In genomic region chr12:80812510-80812820, GRCm38 (mm10) we compare ENCODE assay signal across 14 mouse cellular contexts. TPM values are rescaled to one million over a fixed set of nuclear protein-coding genes. Genes with fewer than 3 reads are reported as not detected.
A peak's percentile ranks its signal among the peaks of the same experiment; 100 is the strongest.
DNase-seq lines count a peak whose midpoint lies in the region; ATAC-seq and TF ChIP-seq lines count a peak whose summit lies in the region.
"Had no signal": no experiment of that assay in that cellular context is flagged by ENCODE, and none has a peak within 500 bp of the region (broad histone marks: within the 10 kb centered on the region; RNA-seq: fewer than 3 reads in every experiment).

No protein-coding gene starts in this region.

- no peak for DNase-seq in kidney, adult 2 months
- no peak for DNase-seq in kidney, adult 9 months
- no peak for DNase-seq in yolk sac, embryonic 10.5 days (ENCODE audit: low spot score)
- DNase-seq in kidney, adult 8-10 months: no peak
- DNase-seq: adrenal gland, postnatal 25 days; cerebellum, postnatal 14 days; kidney, postnatal 4 days; thymus, postnatal 25 days had no signal

- no peaks in the 10 kb centered on the region for H3K27me3 ChIP-seq in kidney, adult 2 months (replicated peaks; ENCODE audit: control insufficient read depth, insufficient read depth, low read length)
- H3K27me3 ChIP-seq in heart, embryonic 16.5 days (ENCODE audit: control insufficient read depth, insufficient read depth, low read length): no peaks in the 10 kb centered on the region
- H3K27me3 ChIP-seq: limb, embryonic 13.5 days had no signal

- peak overlapping the region; percentile 46 for H3K27ac ChIP-seq in kidney, adult 2 months (ENCODE audit: insufficient read depth, low read depth, low read length)
- peak overlapping the region; percentile 29; the same call in 1 of the 2 replicates for H3K27ac ChIP-seq in bone marrow, adult 2 months (ENCODE audit: control insufficient read depth, insufficient read depth, low read depth, low read length, poor library complexity)
- peak overlapping the region; percentile 42 for H3K27ac ChIP-seq in heart, embryonic 16.5 days (ENCODE audit: low read length)
- H3K27ac ChIP-seq: limb, embryonic 13.5 days had no signal

- no peaks in the 10 kb centered on the region for H3K36me3 ChIP-seq in kidney, adult 2 months (ENCODE audit: control insufficient read depth, insufficient read depth, low read length)
- no peaks in the 10 kb centered on the region for H3K36me3 ChIP-seq in heart, embryonic 16.5 days (ENCODE audit: control insufficient read depth, insufficient read depth)
- H3K36me3 ChIP-seq: limb, embryonic 13.5 days had no signal

- TF ChIP-seq CTCF in kidney, adult 2 months (conservative IDR thresholded peaks at IDR 0.05; ENCODE audit: insufficient read depth, insufficient read length, low read depth, low read length): no peak
- TF ChIP-seq CTCF in bone marrow, adult 2 months (IDR thresholded peaks at IDR 0.05; ENCODE audit: control insufficient read depth, insufficient read depth, low read length): no peak

- no peak overlapping the region for H3K4me3 ChIP-seq in kidney, adult 2 months (ENCODE audit: insufficient read depth, low read depth, low read length)
- no peak overlapping the region for H3K4me3 ChIP-seq in bone marrow, adult 2 months (replicated peaks; ENCODE audit: control insufficient read depth, low read depth, low read length)
- H3K4me3 ChIP-seq in heart, embryonic 16.5 days (ENCODE audit: low read length): no peak overlapping the region
- H3K4me3 ChIP-seq: limb, embryonic 13.5 days had no signal

- no peaks in the 10 kb centered on the region for H3K9me3 ChIP-seq in heart, embryonic 16.5 days (replicated peaks; ENCODE audit: control insufficient read depth, low read length)
- H3K9me3 ChIP-seq: limb, embryonic 13.5 days had no signal

- no peak for ATAC-seq in heart, embryonic 16.5 days (replicated peaks; ENCODE audit: extremely low read depth, insufficient read depth, low FRiP score)
- ATAC-seq in megakaryocyte-erythroid progenitor cell, adult 5-6 weeks (replicated peaks; ENCODE audit: low FRiP score, low TSS enrichment, poor library complexity, severe bottlenecking): peak; percentile 20
- ATAC-seq: forebrain, embryonic 16.5 days had no signal

- no peak overlapping the region for H3K4me2 ChIP-seq in heart, embryonic 16.5 days (ENCODE audit: low read depth, low read length)
- H3K4me2 ChIP-seq: limb, embryonic 13.5 days had no signal

- peaks cover 41% of the 10 kb centered on the region for H3K4me1 ChIP-seq in kidney, adult 2 months (ENCODE audit: control insufficient read depth, insufficient read depth, low read length)
- H3K4me1 ChIP-seq in bone marrow, adult 2 months (ENCODE audit: control insufficient read depth, insufficient read depth, low read length): peaks cover 9% of the 10 kb centered on the region
- peaks cover 57% of the 10 kb centered on the region for H3K4me1 ChIP-seq in heart, embryonic 16.5 days (ENCODE audit: control insufficient read depth, insufficient read depth, low read length)

- 76% methylated on average over 1 of the region's 1 CpGs for WGBS in kidney, adult 2 months
- WGBS in bone marrow, adult 2 months: 9% methylated on average over 1 of the region's 1 CpGs
- WGBS in heart, embryonic 16.5 days: 47% methylated on average over 1 of the region's 1 CpGs

- H3K9ac ChIP-seq in heart, embryonic 16.5 days (ENCODE audit: low read length): no peak overlapping the region
- H3K9ac ChIP-seq: limb, embryonic 13.5 days had no signal

- no peak for TF ChIP-seq POLR2A in kidney, adult 2 months (IDR thresholded peaks at IDR 0.05; ENCODE audit: low read depth, low read length)
- no peak for TF ChIP-seq POLR2A in bone marrow, adult 2 months (IDR thresholded peaks at IDR 0.05; ENCODE audit: borderline replicate concordance, control insufficient read depth, low read depth, low read length)

RNA-seq across cellular contexts. Expression of gene Susd6, which starts 22.2 kb away (rescaled TPM):
- polyA plus RNA-seq in kidney, adult 2 months (2012; rRNA removed): 65.5 and 80.0 TPM in 2 replicates
- 10.0 and 17.3 TPM in 2 replicates for polyA plus RNA-seq in bone marrow, adult 2 months (2011; ENCODE audit: insufficient read depth, insufficient read length, low replicate concordance, missing spikeins)
- 18.1 and 19.4 TPM in 2 replicates for polyA plus RNA-seq in heart, embryonic 16.5 days (2015; fragmentation: Nextera tagmentation; extraction: Ambion mirVana)
- 26.0 and 27.0 TPM in 2 replicates for total RNA-seq in megakaryocyte-erythroid progenitor cell, adult 5-6 weeks (2014; fragmentation: Nextera tagmentation)
- total RNA-seq in megakaryocyte-erythroid progenitor cell, adult 5-6 weeks (2017): 17.3 and 26.4 TPM in 2 replicates

RNA-seq across cellular contexts. Expression of gene Ccdc177, which starts 52.0 kb away (rescaled TPM):
- not detected in 2 replicates for polyA plus RNA-seq in kidney, adult 2 months (2012; rRNA removed)
- not detected in 2 replicates for polyA plus RNA-seq in bone marrow, adult 2 months (2011; ENCODE audit: insufficient read depth, insufficient read length, low replicate concordance, missing spikeins)
- polyA plus RNA-seq in heart, embryonic 16.5 days (2015; fragmentation: Nextera tagmentation; extraction: Ambion mirVana): not detected in 2 replicates
- total RNA-seq in megakaryocyte-erythroid progenitor cell, adult 5-6 weeks (2014; fragmentation: Nextera tagmentation): not detected in 2 replicates
- not detected in 2 replicates for total RNA-seq in megakaryocyte-erythroid progenitor cell, adult 5-6 weeks (2017)
- total RNA-seq: hematopoietic stem cell, adult 5-6 weeks had no signal
